Mouse (Mus musculus) lung, embryonic 15.5 days (tissue): ENCODE data around the gene Olfr1163. TPM values are rescaled to one million over a fixed set of nuclear protein-coding genes. Genes with fewer than 3 reads are reported as not detected.
"Not testable (repeated sequence)": the region's sequence is repeated elsewhere in the genome, so short reads cannot be mapped to it uniquely, and the experiment has no call there.

Experiments
- ATAC-seq: fragments of 200-750 bp; cut with Nextera tagmentation; 2 replicates; pipeline ENCODE4 v1.8.0; 2017; ENCODE audit warnings: moderate number of reproducible peaks, borderline replicate concordance; ENCODE audit not compliant: low FRiP score, low TSS enrichment; ENCODE audit errors: extremely low read depth
- H3K27ac ChIP-seq: fragments of 300-500 bp; sonication (generic); 2 replicates; pipeline ENCODE4 v1.5.1; 2015; ENCODE audit warnings: moderate library complexity, mild to moderate bottlenecking, inconsistent platforms
- H3K27me3 ChIP-seq: fragments of 300-500 bp; sonication (generic); 2 replicates; pipeline ENCODE4 v1.6.1; 2015; ENCODE audit warnings: inconsistent platforms
- H3K36me3 ChIP-seq: fragments of 300-500 bp; sonication (generic); 2 replicates; pipeline ENCODE4 v1.6.1; 2015; ENCODE audit warnings: inconsistent platforms
- H3K4me1 ChIP-seq: fragments of 300-500 bp; sonication (generic); 2 replicates; pipeline ENCODE4 v1.6.1; 2015; ENCODE audit warnings: inconsistent platforms
- H3K4me2 ChIP-seq: fragments of 300-500 bp; sonication (generic); 2 replicates; pipeline ENCODE4 v1.6.1; 2015; ENCODE audit warnings: inconsistent platforms, mild to moderate bottlenecking, moderate library complexity
- H3K4me3 ChIP-seq: fragments of 300-500 bp; sonication (generic); 2 replicates; pipeline ENCODE4 v1.5.1; 2015; ENCODE audit warnings: mild to moderate bottlenecking, inconsistent platforms
- H3K9ac ChIP-seq: fragments of 300-500 bp; sonication (generic); 2 replicates; pipeline ENCODE4 v1.6.1; 2015; ENCODE audit warnings: inconsistent platforms
- H3K9me3 ChIP-seq: fragments of 300-500 bp; sonication (generic); 2 replicates; pipeline ENCODE4 v1.6.1; 2016; ENCODE audit warnings: inconsistent platforms
- WGBS: fragments of 180-500 bp; shearing (Covaris S2); methylation state at CpG from one replicate; pipeline ENCODE4 v1.1.7; 2015; 5-methylcytosine and 5-hydroxymethylcytosine counted together
- polyA plus RNA-seq: library from polyadenylated mRNA; unstranded; fragments of >200 nt; fragmentation: Nextera tagmentation; extraction: Ambion mirVana; gene quantifications from 2 replicates; pipeline ENCODE4 v1.2.1, GENCODE M21; 2015

The Olfr1163 gene
- polyA plus RNA-seq = not detected in 2 replicates

- Histone ChIP-seq H3K4me3 (no peak within 1 kb of the TSS), H3K4me1 (no peaks in the 10 kb centered on the region), H3K27me3 (no peaks in the 10 kb centered on the region), H3K36me3 (no peaks in the 10 kb centered on the region), H3K9ac (no peak within 1 kb of the TSS), H3K4me2 (no peak within 1 kb of the TSS), H3K9me3 (no peaks in the 10 kb centered on the region), H3K27ac (no peak within 1 kb of the TSS)
- no peak for ATAC-seq
Measured at GRCm38 (mm10) chr2:88071730-88072129, at the start of gene Olfr1163. Gene Olfr1163 (minus strand): TSS chr2:88071830.

DNA sequence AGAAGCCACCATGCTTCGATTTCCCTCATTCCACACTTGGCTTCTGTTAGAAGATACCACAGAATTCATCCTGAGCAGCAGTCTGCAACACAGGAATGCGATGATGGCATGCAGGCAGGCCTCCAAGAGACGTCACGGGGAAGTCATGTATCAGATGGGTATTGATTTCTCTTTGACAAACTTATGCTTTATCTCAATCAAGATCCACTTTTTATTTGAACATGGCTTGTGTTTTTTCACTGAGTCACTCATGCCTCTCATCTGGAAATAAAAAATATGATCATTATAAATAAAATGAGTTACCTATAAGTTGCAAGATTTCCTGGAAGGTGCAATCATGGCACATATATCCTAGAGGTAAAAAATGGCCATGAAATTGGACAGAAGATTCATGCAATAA lies 22.2 kb upstream of the Olfr1163 start, which contains the start of gene Olfr1164:
Gene Olfr1164, minus strand, starts transcription at position 101 of the 400 bp plus-strand sequence.
- H3K27ac ChIP-seq = no peak within 1 kb of the TSS
- 61% methylated on average over 4 of the region's 4 CpGs for WGBS
- H3K27me3 ChIP-seq = no peaks in the 10 kb centered on the region
- ATAC-seq = no peak
- H3K4me2 ChIP-seq = no peak within 1 kb of the TSS
- no peaks in the 10 kb centered on the region for H3K36me3 ChIP-seq
- no peaks in the 10 kb centered on the region for H3K9me3 ChIP-seq
- H3K4me1 ChIP-seq = no peaks in the 10 kb centered on the region
- no peak within 1 kb of the TSS for H3K4me3 ChIP-seq
- H3K9ac ChIP-seq = no peak within 1 kb of the TSS

DNA sequence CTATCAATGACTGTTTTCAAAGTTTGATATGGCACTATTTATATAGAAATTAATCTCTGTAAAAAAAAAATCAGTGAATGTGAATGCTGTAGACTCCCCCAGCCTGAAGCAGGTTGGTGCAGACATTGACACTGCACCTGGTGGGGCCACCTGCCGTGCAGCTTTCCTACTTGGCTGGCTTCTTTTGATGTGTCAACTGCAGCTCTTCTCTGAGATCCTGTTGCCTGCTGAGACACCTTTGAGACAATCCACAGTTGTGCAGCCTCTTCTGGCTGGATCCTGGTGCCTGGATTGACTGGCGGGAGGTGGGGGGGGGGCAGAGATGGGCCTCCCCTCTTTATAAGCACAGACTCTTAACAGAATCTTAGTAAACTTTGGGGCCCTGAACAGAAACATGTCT lies 8.0 kb downstream of the Olfr1163 start:
- no peak overlapping the region for H3K27ac ChIP-seq
- no peaks in the 10 kb centered on the region for H3K9me3 ChIP-seq
- WGBS = 88% methylated on average over 2 of the region's 2 CpGs
- H3K4me2 ChIP-seq = no peak overlapping the region
- no peak for ATAC-seq
- no peak overlapping the region for H3K4me3 ChIP-seq
- H3K9ac ChIP-seq = no peak overlapping the region
- no peaks in the 10 kb centered on the region for H3K27me3 ChIP-seq
- H3K4me1 ChIP-seq = no peaks in the 10 kb centered on the region
- no peaks in the 10 kb centered on the region for H3K36me3 ChIP-seq

DNA sequence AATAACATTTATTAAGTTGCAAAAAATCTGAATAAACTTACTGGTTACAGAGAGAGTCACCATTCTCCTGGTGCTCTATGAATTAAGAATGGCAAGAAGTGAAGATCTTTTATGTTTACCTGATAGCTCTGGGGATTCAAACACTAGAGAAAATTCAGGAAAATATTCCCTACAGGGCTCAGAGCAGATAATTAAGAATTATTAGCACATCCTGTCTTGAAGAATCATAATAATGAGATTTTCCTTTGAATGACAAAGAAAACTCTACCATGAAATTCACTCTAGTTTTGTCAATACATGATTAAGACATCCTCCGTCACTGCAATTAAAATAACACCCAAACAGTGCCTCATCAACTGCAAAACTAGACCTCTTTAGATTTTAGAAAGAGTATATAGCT lies 20.6 kb downstream of the Olfr1163 start, which contains the start of gene Olfr1162:
Gene Olfr1162, minus strand, starts transcription at position 101 of the 400 bp plus-strand sequence.
- H3K4me3 ChIP-seq = no peak within 1 kb of the TSS
- H3K4me1 ChIP-seq = no peaks in the 10 kb centered on the region
- H3K9ac ChIP-seq = no peak within 1 kb of the TSS
- no peaks in the 10 kb centered on the region for H3K36me3 ChIP-seq
- no peak for ATAC-seq
- 72% methylated on average over 1 of the region's 1 CpGs for WGBS
- H3K27ac ChIP-seq = no peak within 1 kb of the TSS
- H3K9me3 ChIP-seq = no peaks in the 10 kb centered on the region
- H3K27me3 ChIP-seq = no peaks in the 10 kb centered on the region
- no peak within 1 kb of the TSS for H3K4me2 ChIP-seq

DNA sequence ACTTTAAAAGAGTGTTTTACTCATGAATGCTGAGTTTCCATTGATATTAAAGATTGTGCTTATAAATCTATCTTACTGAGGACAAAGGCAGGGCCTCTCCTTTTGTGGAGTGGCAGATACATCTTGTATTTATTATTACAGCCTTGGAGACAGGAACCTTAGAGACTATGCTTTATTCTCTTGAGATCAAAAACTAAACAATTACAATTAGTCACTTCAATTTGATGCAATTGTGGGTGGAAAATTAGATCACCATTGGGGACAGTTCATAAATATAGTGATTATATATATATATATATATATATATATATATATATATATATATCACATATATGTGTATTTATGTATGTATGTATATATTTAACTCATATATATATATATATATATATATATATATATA lies 34.0 kb downstream of the Olfr1163 start, which contains the start of gene Olfr73:
Gene Olfr73, minus strand, starts transcription at position 101 of the 400 bp plus-strand sequence.
- H3K9ac ChIP-seq = no peak within 1 kb of the TSS
- H3K9me3 ChIP-seq = no peaks in the 10 kb centered on the region
- no peak within 1 kb of the TSS for H3K27ac ChIP-seq
- no peaks in the 10 kb centered on the region for H3K36me3 ChIP-seq
- H3K27me3 ChIP-seq = no peaks in the 10 kb centered on the region
- H3K4me2 ChIP-seq = no peak within 1 kb of the TSS
- H3K4me3 ChIP-seq = no peak within 1 kb of the TSS
- H3K4me1 ChIP-seq = no peaks in the 10 kb centered on the region
- ATAC-seq = no peak

DNA sequence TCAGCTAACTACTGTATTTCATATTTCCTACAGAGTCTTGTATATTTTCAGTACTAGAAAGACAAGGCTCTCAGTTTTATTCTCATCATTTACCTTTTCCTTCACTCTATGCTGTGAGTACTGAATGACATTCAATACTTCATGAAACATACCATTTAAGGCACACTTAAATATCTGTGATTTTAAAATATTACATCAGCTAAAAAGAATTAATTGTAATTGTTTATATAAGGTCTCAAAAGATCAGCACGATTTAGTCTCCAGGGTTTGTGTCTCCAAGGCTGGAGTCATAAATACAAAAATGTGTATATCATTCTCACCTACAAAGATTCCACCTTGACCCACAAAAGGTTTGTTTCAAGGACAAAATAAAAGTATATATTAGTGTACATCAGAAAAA lies 49.2 kb downstream of the Olfr1163 start, which contains the start of gene Olfr1161:
Gene Olfr1161, plus strand, starts transcription at position 301 of the 400 bp plus-strand sequence.
- H3K36me3 ChIP-seq, H3K27ac ChIP-seq, ATAC-seq, H3K27me3 ChIP-seq, H3K9ac ChIP-seq, H3K4me2 ChIP-seq, H3K4me1 ChIP-seq, H3K9me3 ChIP-seq, H3K4me3 ChIP-seq: not testable (repeated sequence)
- WGBS = 62% methylated on average over 1 of the region's 1 CpGs

Other genes with a start within 250 kb of the Olfr1163 start
- gene Olfr1148, start 241.3 kb downstream of the Olfr1163 start, polyA plus RNA-seq = not detected in 2 replicates
- gene Olfr1150-ps1, start 227.8 kb downstream of the Olfr1163 start, polyA plus RNA-seq = not detected in 2 replicates
- gene Olfr1151, start 216.0 kb downstream of the Olfr1163 start, polyA plus RNA-seq = not detected in 2 replicates
- gene Olfr1152, start 205.3 kb downstream of the Olfr1163 start, polyA plus RNA-seq = not detected in 2 replicates
- not detected in 2 replicates for gene Olfr1153, start 176.9 kb downstream of the Olfr1163 start, polyA plus RNA-seq
- gene Olfr1154, start 166.7 kb downstream of the Olfr1163 start, polyA plus RNA-seq = not detected in 2 replicates
- not detected in 2 replicates for gene Olfr1155, start 126.7 kb downstream of the Olfr1163 start, polyA plus RNA-seq
- not detected in 2 replicates for gene Olfr1156, start 118.7 kb downstream of the Olfr1163 start, polyA plus RNA-seq
- gene Olfr1157, start 103.5 kb downstream of the Olfr1163 start, polyA plus RNA-seq = not detected in 2 replicates
- not detected in 2 replicates for gene Olfr74, start 97.2 kb downstream of the Olfr1163 start, polyA plus RNA-seq
- not detected in 2 replicates for gene Olfr1158, start 81.7 kb downstream of the Olfr1163 start, polyA plus RNA-seq
- gene Olfr1160, start 63.6 kb downstream of the Olfr1163 start, polyA plus RNA-seq = not detected in 2 replicates
- gene Olfr1161, start 49.1 kb downstream of the Olfr1163 start, polyA plus RNA-seq = not detected in 2 replicates
- 0.05 TPM in 1 of 2 replicates, not detected in the other for gene Olfr73, start 34.1 kb downstream of the Olfr1163 start, polyA plus RNA-seq
- gene Olfr1162, start 20.7 kb downstream of the Olfr1163 start, polyA plus RNA-seq = not detected in 2 replicates
- not detected in 2 replicates for gene Olfr1164, start 22.1 kb upstream of the Olfr1163 start, polyA plus RNA-seq
- not detected in 2 replicates for gene Olfr1166, start 56.4 kb upstream of the Olfr1163 start, polyA plus RNA-seq
- gene Olfr1167, start 83.4 kb upstream of the Olfr1163 start, polyA plus RNA-seq = not detected in 2 replicates
- not detected in 2 replicates for gene Olfr1168, start 110.0 kb upstream of the Olfr1163 start, polyA plus RNA-seq
- gene Olfr1170, start 156.5 kb upstream of the Olfr1163 start, polyA plus RNA-seq = not detected in 2 replicates
- not detected in 2 replicates for gene Olfr1173, start 208.0 kb upstream of the Olfr1163 start, polyA plus RNA-seq
- gene Olfr1174-ps, start 243.3 kb upstream of the Olfr1163 start, polyA plus RNA-seq = not detected in 2 replicates